Mouse (Mus musculus) heart, postnatal 0 days (tissue): ENCODE data around the gene Srr.

Experiments
- CTCF ChIP-seq: IDR thresholded peaks from 2 replicates; pipeline ENCODE4 v1.5.1; 2016; ENCODE audit warnings: antibody characterized with exemption, control low read depth, low read depth
- EP300 ChIP-seq: IDR thresholded peaks from 2 replicates; pipeline ENCODE4 v1.6.1; 2016; ENCODE audit warnings: antibody characterized with exemption, low read depth

- TF ChIP-seq CTCF (no peak), EP300 (no peak)
Observed at GRCm38 (mm10) chr11:74874630-74875029, 51.1 kb downstream of the Srr start.
